Mouse (Mus musculus) monocyte, adult 5-6 weeks (primary cell): Measurements from ENCODE around the gene Zfp704. TPM values are rescaled to one million over a fixed set of nuclear protein-coding genes. Genes with fewer than 3 reads are reported as not detected.
A peak's percentile ranks its signal among the peaks of the same experiment; 100 is the strongest.

Source experiments
- ATAC-seq: fragments of 153-309, 156-312 bp; replicated peaks from 2 replicates; pipeline ENCODE4 v1.8.0; 2017; ENCODE audit warnings: mild to moderate bottlenecking; ENCODE audit not compliant: low TSS enrichment, insufficient number of reproducible peaks, severe bottlenecking, poor library complexity, low FRiP score
- total RNA-seq: library from RNA; stranded (forward); fragments of 200-1000, 200-491, 200-594 nt; gene quantifications from 3 replicates; pipeline ENCODE4 v1.2.3, GENCODE M21; 2017

The Zfp704 gene
- total RNA-seq, 1 experiment from 2014 or later = 2.9 TPM

- no peak for ATAC-seq
These were observed 79.6 kb downstream of the Zfp704 start for GRCm38 (mm10) chr3:9530097-9530780.

- 0 out of 2 replicates have a peak, but pooled peaks have one; percentile 22 for ATAC-seq
These were observed 85.5 kb downstream of the Zfp704 start for GRCm38 (mm10) chr3:9524429-9524828.

GRCm38 (mm10) chr3:9523081-9523932, 86.6 kb downstream of the Zfp704 start:
- no peak for ATAC-seq

GRCm38 (mm10) chr3:9522009-9522408, 87.9 kb downstream of the Zfp704 start:
- no peak for ATAC-seq

GRCm38 (mm10) chr3:9520728-9521054, 89.2 kb downstream of the Zfp704 start:
- no peak for ATAC-seq

- ATAC-seq = no peak
These were observed 89.7 kb downstream of the Zfp704 start for GRCm38 (mm10) chr3:9520051-9520727.

GRCm38 (mm10) chr3:9519491-9519890, 90.4 kb downstream of the Zfp704 start:
- no peak for ATAC-seq

- ATAC-seq = no peak
These were observed 90.9 kb downstream of the Zfp704 start for GRCm38 (mm10) chr3:9518936-9519335.

- ATAC-seq = no peak
These were observed 93.6 kb downstream of the Zfp704 start for GRCm38 (mm10) chr3:9516119-9516855.

GRCm38 (mm10) chr3:9515527-9515926, 94.4 kb downstream of the Zfp704 start:
- ATAC-seq = peak; percentile 43; the same call in 1 of the 2 replicates

GRCm38 (mm10) chr3:9513703-9514110, 96.2 kb downstream of the Zfp704 start:
- no peak for ATAC-seq

- no peak for ATAC-seq
These were observed 97.7 kb downstream of the Zfp704 start for GRCm38 (mm10) chr3:9512199-9512598.

- ATAC-seq = no peak
These were observed 104.1 kb downstream of the Zfp704 start for GRCm38 (mm10) chr3:9505692-9506211.

GRCm38 (mm10) chr3:9504371-9504770, 105.5 kb downstream of the Zfp704 start:
- no peak for ATAC-seq

- ATAC-seq = no peak
These were observed 109.2 kb downstream of the Zfp704 start for GRCm38 (mm10) chr3:9500725-9501124.

- peak; percentile 73 for ATAC-seq
These were observed 109.8 kb downstream of the Zfp704 start for GRCm38 (mm10) chr3:9499994-9500553.

GRCm38 (mm10) chr3:9499489-9499888, 110.4 kb downstream of the Zfp704 start:
- ATAC-seq = no peak

- no peak for ATAC-seq
These were observed 112.6 kb downstream of the Zfp704 start for GRCm38 (mm10) chr3:9497260-9497659.
